Mouse (Mus musculus): Measurements from ENCODE around the gene Akap13.

The Akap13 gene

DNA sequence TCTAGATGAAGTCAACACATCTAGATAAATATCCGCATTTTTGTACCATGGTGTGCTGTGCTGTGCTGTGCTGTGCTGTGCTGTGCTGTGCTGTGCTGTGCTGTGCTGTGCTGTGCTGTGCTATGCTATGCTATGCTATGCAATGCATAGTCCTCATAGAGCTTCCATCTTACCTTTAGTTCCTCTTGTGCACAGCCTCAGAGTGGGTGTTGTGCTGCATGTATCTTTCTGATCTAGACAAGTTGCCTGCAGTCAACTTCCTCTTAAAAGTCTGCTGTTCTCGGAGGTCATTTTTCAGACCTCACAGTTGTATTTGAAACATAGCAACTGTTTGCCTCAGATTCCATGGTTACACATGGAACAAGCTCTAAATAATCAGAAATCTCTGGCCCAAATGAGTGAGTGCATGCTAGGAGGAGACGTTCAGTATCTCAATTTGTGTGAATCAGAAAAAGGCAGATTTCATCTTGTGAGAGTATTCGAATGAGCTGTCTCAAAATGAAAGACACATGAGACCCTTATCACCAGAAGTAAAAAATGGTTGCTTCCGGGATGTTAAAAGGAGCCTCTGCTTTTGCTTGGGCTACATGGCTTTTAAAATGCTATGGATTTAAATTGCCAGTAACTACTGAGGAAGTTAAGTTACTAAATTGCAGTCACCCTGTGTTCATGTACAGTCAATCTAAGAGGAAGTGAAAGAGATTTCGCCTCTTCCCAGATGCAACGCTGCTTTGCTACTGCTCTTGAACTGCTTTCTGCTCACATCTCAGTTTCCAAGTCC is 230.9 kb downstream of the Akap13 start:
- DNase-seq: no peak

DNA sequence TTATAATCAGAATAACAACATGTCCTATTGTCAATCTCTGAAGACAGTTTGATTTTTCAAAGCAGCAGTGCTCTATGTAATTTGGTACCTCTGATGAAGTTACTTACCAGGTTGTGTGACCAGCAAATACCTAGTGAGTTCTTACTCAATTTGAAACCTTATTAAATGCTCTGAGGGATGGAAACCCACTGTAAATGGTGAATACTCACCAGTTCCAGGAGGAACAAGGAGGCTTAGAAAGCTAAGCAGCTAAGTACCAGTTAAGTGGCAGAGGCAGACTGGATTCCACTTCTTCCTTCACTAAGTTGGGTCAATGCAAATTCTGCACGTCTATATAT is 231.5 kb downstream of the Akap13 start:
- no peak for DNase-seq

DNA sequence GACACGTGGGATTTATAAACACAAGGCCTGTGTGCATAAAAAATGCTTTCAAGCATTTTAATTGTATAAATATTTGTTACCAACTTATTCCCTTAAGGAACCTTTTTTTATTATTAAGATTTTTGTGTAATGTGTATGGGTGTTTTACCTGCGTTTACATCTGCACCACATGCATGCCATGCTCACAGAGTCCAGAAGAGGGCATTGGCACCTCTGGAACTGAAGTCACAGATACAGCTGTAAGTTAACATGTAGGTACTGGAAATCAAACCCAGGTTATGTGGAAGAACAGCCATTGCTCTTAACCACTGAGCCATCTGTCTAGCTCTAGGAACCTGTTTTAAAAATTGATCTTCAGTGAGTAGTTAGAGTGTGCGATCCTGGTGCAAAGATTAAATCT is 232.8 kb downstream of the Akap13 start:
- DNase-seq: no peak

DNA sequence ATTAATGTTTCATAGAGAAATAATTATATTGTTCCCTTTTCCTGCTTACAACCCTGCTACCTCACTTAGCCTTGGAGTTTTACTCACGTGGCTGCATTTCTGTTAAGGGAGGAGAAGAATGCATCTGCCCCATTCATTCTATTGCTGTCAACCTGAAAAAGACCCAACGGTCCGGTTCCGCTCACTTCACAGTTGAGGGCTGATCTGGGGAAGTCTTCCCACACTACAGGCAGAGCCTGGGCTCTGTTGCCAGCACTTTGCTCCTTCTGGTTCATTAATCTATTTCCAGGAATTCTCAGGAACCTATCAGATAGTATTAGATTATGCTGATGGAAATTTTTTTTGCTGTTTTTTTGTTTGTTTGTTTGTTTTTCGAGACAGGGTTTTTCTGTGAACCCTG is 239.4 kb downstream of the Akap13 start:
- DNase-seq: no peak

DNA sequence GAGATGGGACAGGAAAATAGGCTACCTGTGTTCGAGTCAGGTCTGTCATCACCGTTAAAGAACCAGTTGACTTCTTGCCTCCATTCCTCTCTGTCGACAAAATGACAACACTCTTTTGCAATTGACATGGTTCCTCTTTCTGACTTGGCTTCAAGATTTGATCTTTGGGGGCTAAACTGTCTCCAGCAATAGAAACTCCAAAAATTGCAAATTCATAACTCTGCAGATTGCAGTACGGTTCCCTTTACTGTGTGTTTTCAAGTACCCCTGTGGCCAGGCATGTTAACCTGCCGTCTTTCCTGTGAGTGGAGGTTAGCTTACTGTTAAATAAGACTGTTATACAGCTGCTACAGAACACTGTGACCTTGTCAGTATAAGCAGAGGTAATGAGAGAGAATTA is 244.5 kb downstream of the Akap13 start:
- no peak for DNase-seq

DNA sequence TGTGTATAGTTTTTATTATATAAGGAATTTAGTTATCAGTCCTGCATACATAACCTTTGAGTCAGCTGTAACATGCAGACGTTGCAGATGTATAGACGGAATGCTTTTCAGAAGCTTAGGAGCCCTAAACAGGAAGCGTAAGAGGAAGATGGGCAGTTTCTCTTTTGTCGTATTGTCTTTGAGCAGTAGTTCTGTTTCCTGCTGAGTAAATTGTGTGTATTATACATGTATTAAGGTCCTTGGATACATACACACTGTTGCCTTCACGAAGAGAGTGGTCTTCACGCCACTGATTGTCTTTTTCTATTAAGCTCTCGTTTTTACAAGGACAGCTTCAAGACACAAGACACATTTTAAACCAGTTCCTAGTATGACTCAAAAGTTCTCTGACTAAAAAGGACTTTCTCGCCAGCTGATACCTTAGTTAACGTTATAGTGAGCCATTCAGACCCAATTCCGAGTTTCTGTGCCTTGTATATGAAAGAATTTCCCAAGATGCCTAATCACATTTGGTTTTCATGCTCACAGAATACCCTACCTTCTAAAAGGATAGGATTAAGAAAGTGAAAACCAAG is 245.5 kb downstream of the Akap13 start:
- no peak for DNase-seq

DNA sequence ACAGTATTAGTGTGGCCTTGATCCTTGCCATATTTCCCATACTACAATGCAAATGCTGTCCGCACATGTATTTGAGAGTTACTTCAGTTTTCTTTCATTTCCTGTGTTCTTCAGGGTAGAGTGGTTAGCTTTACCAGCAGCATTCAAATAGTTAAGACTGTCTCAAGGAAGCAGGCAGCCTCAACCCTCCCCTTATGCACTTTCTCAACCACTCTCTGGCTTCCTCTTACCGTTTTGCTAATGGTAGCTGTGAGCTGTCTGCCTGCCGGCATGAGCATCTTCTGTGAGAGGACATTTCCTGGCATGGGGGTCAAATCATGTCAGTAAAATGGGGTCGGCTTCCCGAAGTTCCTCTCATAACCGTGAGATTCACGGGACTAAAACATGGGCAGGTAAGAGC is 246.4 kb downstream of the Akap13 start:
- no peak for DNase-seq

DNA sequence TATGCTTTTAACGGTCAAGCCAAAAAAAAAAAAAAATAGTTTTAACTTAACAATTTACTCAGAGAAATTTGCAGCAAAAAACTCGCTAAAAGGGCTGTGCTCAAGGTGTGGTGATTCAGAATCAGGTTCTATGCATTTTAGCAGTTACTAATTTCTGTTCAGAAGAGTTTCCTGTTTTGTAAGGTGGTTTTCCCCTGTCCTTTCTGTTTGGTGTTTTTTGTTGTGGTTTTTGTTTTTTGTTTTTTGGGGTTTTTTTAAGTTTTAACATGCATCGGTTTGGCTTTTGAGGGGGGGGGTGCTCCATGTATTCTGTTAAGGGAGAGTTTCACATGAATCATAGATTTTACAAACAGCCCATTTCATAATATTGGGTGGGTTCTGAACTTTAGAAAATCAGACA is 247.0 kb downstream of the Akap13 start:
- DNase-seq: no peak

DNA sequence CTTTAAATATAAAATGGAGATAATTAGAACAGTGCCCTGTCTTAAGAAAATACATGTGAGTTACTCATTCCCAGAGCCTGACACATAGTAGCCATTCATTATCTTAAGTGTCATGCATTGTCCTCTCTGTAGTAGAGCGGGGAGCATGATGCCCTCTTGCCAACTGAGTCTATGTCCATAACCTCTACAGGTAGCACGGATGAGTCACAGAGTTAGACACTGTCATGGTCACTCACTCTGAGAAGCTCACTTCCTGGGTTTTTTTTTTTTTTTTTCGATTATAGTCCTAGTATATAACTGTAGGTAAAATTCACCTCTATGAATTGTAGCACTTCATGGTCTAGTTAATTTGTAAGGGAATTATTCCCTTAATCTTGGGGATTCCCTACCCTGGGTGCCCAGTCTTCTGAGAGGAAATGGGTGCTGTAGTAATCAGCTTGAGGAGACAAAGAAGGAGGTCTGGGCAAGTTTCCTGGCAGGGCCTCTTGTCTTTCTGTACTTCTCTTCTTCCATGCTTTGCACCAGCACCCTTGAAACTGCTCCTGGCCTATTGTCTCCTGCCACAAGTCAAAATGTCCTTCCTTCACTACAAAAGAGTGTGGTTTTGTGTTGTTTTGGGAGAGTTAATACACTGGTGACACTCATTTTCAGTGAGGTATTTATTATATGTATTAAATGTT is 247.8 kb downstream of the Akap13 start:
- DNase-seq: no peak

DNA sequence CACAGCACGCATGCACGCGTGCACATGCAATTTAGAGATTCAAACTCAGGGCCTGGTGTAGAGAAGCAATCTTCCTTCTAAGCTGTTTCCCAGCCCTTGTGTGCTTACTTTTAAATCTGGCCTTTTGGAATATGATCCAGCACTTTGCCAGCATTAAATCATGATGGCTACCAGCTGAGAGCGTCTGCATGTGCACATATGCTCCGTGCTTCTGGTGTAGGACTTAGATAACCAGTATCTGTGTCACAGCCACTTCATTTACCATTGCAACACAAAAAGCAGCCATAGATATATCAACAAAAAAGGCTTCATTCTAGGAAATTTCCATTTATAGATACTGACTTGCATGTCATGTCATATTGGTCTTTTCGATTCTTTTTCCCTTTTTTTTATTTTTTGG is 249.5 kb downstream of the Akap13 start:
- no peak for DNase-seq

DNA sequence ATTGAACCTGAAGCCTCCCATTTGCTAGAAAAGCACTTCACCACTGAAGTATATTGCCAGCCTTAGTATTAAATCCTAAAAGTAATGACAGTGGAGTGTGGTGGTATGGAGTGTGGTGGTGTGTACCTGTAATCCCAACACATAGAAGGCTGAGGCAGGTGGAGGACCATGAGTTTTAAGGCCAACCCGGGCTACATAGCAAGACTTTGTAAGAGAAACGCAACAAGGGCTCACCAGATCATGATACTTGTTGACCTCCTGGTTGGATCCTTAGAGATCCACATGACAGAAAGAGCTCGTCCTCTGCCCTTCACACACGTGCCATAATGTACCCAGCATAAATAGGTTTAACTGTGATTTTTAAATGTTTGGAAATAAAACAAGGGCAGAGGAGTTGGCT is 254.6 kb downstream of the Akap13 start:
- DNase-seq: no peak

DNA sequence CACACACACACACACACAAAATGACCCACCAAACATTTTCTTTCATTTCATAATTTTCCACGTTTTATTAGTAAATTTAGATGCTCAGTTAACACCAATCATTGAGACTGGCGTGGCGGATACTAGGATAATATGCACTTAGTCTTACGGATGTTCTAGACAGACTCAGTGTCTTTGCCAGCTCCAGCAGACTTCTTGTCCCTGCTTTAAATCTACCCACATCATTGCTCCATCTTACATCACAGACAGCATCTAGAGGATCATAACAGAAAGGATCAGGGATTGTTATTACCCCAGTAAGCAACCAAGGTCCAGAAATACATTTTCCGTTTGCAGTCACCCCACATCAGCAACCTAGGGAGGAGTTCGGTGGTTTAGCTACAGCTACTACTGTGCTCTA is 255.6 kb downstream of the Akap13 start:
- no peak for DNase-seq

DNA sequence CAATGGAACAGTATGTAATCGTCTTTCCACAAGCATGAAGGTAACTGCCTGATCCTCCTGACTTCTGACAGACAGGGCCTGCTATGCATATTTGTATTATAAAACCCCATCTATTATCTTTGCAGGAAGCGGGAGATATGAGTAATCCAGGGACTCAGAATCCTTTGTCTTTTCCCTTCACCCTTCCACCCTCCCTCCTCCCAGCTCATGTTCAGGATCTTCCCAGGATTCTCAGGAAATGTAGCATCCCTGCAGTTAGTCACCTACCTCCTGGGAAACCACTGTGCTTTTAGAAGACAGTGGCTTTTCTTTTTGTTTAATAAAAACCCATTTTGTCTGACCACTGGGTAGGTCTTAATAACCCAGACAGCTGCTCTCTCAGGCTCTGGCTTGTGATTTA is 256.1 kb downstream of the Akap13 start:
- no peak for DNase-seq

DNA sequence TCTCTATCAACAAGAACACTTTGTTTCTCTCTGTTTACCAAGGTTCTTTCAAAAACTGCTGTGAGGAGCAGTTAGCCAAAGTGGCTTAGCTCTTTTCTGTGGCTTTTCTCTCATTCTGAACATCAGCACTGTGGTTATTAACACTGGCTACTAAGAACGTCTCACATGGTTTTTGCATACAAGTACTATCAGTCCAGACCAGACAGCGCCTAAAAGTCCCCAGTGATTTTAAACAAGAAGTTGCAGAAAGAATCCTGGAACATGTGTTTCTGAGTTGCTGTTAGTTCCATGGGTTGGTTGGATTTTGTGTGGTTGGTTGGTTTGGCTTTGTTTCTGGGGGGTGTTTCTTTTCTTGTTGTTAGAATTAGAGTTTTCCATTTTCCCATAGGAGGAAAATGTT is 257.5 kb downstream of the Akap13 start:
- no peak for DNase-seq

DNA sequence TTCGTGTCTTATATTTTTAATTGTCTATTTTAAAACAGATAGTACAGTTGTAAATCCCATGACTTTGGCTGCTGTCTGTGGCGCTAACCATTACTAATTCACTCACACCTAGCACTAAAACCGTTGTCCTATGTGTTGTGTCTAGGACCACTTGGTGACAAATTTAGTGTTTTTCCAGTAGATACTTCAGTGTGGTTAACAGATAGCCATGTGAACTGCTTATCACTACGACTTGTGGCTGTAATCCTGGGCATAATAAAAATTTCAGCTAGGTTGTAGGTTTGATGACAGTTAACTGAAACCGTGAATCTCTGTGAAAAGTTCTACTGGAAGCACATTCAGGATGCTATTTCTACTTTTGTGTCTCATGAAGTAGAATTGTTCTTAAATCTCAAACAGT is 258.6 kb downstream of the Akap13 start:
- no peak for DNase-seq

DNA sequence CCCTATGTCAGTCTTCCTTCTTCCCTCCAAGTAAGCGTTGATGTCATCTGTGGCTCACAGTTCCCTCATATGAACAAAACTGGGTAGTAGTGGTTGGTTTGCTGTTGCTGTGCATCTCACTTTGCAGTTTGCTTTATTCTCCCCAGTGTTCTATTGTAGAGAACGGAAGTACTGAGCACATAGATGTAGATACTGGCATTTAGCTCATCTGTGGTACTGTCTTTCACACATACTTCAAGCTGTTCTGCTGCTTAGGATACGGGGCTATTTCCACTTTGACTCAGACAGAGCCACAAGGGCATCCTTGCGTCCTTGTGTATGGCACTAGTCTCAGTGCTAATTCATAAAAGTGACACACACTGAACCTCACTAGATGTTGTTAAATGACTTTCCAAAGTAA is 259.7 kb downstream of the Akap13 start:
- DNase-seq: no peak

DNA sequence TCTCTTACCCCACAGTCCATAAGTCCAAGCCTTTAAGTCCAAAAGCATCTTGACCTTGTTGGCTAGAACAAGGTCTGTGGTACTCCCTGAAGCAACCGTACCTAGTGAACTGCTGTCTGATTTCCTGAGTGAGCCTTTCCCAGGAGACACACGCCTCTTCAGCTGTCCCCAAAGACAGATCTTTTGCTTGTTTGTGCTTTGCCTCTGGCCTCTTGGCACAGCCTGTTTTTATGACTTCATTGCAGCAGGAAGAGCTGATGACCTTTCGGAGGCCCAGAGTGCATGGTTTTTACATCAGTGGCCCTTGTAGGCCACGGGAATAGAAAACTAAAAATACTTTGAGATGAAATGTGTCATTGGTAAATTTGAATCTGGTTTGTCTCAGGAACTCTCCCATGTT is 260.6 kb downstream of the Akap13 start:
- DNase-seq: no peak

DNA sequence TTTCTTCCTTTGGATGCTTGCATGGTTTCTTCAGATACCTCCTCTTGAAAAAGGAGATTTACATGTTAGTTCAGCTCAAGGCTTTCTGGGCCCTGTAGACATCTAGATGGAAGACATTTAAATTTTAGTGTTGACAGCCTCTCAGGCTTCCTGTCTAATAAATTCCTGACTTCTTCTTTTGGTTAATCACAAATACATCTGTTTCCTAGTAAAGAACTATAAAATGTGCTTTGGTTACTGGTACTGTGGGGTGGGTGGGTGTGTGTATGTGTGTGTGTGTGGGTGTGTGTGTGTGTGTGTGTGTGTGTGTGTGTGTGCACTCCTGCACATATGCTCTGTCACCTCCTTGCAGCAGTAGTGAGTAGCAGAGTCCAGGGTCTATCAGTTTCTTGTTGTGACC is 262.0 kb downstream of the Akap13 start:
- no peak for DNase-seq

DNA sequence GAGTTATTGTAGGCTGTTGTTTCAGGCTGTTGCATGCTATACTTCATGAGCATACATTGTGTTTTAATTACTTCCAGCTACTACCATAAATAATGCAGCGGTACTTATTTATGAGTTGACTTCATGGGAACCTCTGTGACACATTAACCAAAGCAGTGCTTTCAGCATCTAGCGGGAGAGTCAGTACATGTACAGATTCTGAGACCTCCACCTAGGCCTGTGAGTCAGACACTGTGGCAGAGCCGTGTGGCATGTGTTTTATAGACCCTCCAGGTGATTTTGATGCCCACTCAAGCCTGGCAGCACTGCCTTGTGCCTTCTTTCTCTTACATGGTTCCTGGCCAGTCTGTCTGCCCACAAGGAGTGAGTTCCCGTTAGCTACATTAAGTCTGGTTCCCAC is 266.0 kb downstream of the Akap13 start:
- DNase-seq: no peak

DNA sequence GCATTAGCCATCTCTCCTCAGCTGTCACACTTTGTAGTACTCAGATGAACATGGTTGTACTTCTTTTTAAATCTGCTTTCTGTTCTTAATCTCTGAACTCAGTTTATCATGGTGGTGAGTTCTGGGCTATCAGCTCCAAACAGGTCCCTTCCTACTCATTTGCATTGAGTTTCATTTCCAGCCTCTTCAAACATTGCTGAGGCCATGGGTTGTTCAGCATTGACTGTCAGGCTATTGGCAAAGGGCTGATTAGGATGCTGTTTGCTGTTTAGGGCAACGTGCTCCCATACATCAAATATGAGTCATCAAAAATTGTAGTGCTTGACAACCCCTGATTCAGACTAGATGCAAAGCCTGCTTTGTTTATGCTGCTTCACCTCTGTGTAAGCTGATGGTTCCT is 268.7 kb downstream of the Akap13 start:
- no peak for DNase-seq

DNA sequence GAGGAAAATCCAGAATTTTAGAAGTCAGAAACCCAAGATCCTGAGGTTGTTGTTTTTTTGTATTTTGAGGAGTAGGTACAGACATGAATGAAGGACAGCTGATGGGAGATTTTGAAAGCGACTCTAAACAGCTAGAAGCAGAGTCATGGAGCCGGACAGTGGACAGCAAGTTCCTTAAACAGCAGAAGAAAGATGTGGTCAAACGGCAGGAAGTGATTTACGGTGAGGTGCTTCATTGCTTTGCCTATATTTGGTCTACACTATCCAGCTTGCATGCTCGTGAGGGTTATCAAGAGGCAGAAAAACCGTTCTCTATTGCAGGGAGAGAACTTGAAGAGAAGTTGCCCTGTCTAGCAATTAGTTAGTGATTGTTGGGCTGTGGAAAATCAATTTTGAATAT is 270.6 kb downstream of the Akap13 start:
- DNase-seq: no peak

DNA sequence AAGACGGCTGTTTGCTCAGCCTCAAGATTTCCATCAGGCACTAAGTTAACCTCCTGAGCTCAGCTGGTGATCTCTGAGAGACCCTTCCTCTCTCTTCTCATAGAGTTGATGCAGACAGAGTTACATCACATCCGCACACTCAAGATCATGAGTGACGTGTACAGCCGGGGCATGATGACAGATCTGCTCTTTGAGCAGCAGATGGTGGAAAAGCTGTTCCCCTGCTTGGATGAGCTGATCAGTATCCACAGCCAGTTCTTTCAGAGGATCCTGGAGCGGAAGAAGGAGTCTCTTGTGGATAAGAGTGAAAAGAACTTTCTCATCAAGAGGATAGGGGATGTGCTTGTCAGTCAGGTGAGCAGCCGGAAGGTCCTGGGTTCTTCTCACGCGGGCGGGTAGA is 271.5 kb downstream of the Akap13 start:
- no peak for DNase-seq

DNA sequence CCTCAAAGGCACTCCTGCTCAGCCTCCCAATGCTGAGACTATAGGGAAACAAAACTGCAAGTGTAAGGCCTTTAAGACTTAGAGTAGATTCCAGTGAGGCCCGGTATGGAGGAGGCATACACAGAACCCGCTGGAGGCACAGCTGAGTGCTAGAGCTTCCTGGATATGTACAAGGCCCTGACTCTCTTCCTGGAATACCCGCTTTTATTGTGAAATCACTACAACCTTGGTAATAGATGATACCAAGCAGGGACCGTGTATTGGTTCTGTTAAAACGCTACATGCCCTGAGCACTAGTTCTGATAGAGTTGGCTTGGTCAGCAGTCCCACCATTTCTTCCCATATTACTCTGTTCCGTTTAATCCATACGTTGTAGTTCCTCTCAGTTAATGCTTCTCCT is 274.3 kb downstream of the Akap13 start:
- DNase-seq: no peak

DNA sequence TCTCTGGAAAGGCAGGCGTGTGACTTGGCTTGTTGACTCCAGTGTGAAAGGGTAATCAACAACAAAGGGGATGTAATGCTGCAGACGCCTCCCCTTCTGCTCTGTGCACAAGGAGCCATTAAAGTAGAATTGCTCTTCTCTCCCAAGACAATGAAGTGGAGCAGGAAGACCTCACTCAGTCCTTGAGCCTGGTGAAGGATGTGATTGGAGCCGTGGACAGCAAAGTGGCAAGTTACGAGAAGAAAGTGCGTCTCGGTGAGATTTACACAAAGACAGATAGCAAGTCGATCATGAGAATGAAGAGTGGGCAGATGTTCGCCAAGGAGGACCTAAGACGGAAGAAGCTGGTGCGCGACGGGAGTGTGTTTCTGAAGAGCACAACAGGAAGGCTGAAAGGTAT is 274.9 kb downstream of the Akap13 start:
- DNase-seq: no peak

DNA sequence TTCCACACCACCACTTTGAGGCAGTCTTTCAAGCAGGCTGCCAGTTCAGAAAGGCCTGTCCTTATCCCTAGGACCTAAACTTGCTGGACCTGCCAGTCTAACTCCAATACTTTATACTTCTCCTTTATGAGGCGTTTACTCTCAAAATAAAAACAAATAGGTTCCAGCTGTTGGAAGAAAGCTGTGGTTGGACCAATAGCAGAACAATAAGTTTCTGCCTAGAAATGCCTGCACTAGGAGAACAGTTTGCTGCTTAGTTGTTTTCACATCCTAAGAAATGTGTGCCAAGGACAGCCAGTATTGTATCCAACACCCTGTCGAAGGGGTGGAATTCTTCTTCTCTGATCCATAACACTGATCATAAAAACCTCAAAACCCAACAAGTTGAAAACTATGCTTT is 276.6 kb downstream of the Akap13 start:
- no peak for DNase-seq

Data from cerebellum, adult 8-10 months (tissue).